Mouse (Mus musculus) stomach, postnatal 0 days (tissue): ENCODE measurements around the gene Fam173b.

Experiments
- CTCF ChIP-seq: IDR thresholded peaks from 2 replicates; pipeline ENCODE4 v1.5.1; 2016; ENCODE audit warnings: antibody characterized with exemption, low read depth, mild to moderate bottlenecking, moderate library complexity
- EP300 ChIP-seq: optimal IDR thresholded peaks from 2 replicates; pipeline ENCODE3; 2016; ENCODE audit warnings: antibody characterized with exemption

- TF ChIP-seq CTCF (no peak), EP300 (no peak)
Observed at GRCm38 (mm10) chr15:31563577-31564546, 37.8 kb upstream of the Fam173b start.
